Mouse (Mus musculus) right cerebral cortex, adult 18-20 months (tissue): ENCODE data around the gene Snx33.
"Not testable (repeated sequence)": the region's sequence is repeated elsewhere in the genome, so short reads cannot be mapped to it uniquely, and the experiment has no call there.

Source experiments
- DNase-seq: peaks from one replicate; pipeline ENCODE4 v3.0.0; 2022; ENCODE audit warnings: mixed read lengths

The Snx33 gene

GRCm38 (mm10) chr9:56925291-56926024, 2.7 kb downstream of the Snx33 start:
- no peak for DNase-seq

DNA sequence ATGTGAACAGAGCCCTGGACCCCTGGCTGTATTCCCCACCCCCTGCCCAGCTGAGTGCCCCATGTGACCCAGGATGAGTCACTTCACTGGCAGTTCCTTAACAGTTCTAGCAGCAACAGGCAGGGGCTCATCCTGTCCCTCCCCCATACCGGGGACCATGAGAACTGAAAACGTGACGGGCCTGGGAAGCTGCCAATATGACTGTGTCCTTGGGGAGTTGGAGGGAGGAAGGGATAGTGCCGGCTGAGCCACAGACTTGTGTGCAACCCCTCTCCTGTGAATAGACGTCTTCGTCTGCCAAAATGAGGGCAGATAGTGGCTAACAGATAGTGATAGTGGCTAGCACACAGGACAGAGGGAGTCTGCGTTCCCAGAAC, 3.5 kb downstream of the Snx33 start:
- peak; percentile 36 for DNase-seq

DNA sequence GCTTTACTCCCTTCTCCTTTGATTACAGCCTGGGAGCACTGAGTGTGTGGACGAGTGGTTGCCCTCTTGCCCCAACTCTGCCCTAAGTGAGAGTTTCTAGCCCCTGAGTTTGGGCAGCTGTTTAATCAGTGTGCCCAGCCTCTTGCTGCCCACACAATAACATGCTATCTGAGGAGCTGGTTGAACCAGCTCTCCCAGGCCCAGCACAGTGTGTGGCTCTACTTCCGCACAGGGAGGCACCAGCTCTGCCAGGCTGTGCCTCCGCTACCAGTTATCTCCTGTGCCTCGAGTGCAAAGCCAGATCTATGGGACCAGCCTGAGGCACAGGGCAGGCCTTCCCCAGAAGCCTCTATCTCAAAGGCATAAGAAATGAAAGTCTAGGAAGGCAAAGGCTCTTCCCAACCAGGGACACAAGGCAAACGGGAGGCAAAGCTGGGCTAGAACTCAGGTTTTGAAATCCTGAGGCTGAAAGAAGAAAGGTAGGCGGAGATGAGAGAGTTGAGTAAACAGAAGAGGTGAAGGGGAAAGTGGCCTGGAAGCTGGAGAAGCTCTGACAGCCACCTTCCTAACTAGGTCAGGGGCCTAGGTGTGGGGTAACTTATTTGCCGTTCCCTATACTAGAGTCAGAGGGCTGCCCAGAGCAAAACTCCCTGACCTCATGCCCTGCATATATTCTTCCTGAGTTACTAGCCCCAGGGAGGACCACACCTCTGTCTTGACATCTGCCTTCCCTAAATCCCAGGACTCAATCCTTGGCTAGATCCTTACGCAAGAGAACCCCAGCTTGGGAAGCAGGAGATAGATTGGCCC, 4.1 kb downstream of the Snx33 start:
- DNase-seq: no peak

DNA sequence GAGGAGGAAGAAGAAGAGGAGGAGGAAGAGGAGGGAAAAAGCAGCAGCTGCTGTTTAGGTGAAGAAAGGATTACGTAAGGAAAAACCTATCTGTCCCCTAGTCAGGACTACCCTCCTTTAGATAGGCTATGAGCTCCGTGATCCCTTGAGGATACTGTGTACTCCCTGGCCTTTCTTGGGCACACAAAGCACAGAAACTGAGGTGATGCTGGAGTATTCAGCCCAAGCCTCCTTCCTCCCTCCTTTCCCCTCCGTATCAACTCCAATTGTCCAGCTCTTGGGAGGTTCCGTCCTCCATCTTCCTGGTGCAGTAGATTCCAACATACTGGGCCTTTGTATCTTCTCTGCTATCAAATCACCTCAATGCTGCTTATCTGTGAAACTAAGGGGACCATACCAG, 5.4 kb downstream of the Snx33 start:
- DNase-seq: no peak

GRCm38 (mm10) chr9:56918466-56918865, 9.7 kb downstream of the Snx33 start:
- no peak for DNase-seq

DNA sequence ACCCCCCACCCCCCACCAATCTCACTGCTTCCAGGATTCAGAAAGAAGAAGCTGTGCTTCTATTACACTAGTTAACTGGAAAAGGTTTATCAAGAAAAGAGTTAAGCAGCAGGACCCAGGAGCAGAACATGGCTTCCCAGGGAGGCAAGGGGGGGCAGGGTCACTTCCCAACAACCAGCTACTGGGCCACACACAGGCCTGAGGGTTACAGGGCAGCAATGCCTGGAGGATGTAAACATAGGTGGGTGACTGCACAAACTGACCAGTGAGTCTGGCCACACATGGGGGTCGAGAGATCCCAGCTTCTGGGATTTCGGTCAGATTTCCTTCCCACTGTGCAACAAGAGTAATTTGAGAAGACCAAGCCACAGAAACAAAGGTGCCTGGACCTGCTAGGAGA, 11.0 kb downstream of the Snx33 start:
- no peak for DNase-seq

- DNase-seq: no peak
Observed at GRCm38 (mm10) chr9:56915695-56916410, 12.3 kb downstream of the Snx33 start.

GRCm38 (mm10) chr9:56915116-56915515, 13.1 kb downstream of the Snx33 start:
- DNase-seq: no peak

GRCm38 (mm10) chr9:56913991-56914390, 14.2 kb downstream of the Snx33 start:
- no peak for DNase-seq

DNA sequence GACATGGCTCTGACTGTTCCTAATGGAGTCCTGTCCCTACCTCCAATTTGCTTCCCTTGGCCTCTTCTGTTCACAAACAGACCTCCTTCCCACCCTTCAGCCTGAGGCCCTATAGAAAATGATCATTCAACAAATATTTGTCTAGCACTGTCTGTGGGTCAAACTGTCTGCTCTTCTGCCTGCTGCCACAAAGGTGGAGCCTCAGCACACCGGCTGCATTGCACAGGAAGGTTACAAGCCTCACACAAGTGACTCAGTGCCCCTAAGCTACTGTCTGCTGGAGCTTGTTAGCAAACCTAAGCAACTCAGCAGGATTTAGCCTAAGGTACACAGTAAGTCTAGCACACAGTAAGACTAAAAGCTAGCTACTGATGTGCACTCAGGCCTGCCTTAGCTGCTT, 17.2 kb downstream of the Snx33 start:
- no peak for DNase-seq

DNA sequence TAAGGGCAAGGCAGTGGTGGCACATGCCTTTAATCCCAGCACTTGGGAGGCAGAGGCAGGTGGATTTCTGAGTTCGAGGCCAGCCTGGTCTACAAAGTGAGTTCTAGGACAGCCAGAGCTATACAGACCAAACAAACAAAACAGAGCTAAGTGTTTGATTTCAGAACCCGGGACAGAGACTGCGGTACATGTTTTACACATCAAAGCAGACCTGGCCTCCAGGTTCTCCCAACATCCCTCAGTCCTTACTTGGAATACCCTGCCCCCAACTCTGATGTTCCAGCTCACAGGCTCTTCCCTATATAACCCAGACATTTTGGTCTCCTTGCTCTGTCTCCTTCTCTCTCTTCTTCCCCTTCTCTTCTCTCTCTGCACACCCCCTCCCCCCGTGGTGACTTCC, 18.2 kb downstream of the Snx33 start:
- DNase-seq: not testable (repeated sequence)

DNA sequence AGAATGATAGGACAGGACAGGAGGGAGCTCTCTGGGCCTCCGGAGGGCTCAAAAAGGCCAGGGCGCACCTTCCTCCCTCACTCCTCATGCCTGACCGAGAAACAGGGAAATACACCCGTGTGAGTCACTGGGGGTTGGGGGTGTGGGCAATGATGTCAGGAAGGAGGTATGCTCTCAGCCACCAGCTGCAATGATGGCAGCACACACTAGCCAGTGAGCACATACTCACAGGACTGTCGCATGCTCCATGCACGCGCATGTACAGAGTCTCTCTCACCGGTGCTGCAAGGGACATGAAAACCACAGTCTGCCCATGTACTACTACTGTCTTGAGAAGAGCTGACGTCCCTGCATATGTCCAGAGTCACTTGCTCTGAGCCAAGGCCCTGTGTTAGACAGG, 20.6 kb downstream of the Snx33 start:
- DNase-seq: no peak

- DNase-seq: no peak
Observed at GRCm38 (mm10) chr9:56903662-56904061, 24.5 kb downstream of the Snx33 start.

DNA sequence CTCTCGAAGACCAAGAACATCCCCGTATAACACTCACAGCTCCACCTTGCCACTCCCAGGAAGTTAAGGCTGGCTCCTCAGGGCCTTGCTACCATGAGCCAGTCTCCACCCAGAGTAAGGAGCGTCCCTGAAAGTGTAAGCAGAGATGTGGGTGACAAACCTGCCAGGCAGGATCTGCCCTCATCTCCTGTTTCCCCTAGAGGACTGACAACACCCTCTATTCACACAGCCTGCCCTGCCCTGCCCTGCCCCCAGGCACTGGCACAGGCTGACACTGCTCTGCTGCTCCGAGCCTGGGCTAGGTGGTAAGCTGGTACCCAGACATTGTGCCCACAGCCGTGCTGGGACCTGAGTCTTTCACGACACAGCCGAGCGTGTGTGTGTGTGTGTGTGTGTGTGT, 27.0 kb downstream of the Snx33 start:
- DNase-seq: peak; percentile 54

- DNase-seq: no peak
Observed at GRCm38 (mm10) chr9:56900571-56900970, 27.6 kb downstream of the Snx33 start.

DNA sequence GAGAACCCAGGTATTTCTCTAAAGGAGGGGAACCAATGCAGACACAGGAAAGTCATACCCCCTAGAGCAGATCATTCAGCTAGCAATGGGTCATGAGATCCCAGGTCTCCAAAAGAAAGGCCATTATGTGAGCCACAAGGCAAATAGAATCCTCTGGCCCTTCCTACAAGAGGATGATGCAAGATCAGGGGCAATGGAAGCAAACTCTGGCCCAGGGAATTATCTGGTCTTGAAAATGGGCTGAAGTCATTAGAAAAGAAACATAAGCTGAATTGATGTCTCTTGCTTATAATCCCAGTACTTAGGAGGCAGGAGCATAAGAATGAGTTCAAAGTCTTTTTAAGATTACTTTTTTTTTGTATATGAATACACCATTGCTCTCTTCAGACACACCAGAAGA, 28.1 kb downstream of the Snx33 start:
- DNase-seq: no peak

DNA sequence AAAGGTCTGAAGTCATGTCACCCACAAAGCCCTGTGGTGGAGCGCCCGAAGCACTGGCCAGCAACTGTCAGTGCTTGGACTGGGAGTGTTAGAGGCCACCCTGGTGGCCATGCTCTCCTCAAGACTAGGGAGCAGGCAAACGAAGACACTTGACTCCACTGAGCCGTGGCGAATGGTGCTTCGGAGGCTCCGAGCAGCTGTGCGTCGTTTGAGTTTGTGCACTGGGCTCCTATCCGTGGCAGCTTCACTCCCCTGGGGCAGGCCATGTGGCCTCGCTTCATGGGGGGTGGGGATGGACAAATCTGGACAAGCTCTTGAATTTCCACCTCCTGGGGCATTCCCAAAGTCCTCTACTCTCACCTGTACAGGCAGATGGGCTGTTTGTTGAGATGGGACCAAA, 28.8 kb downstream of the Snx33 start:
- DNase-seq: no peak

GRCm38 (mm10) chr9:56896779-56897178, 31.4 kb downstream of the Snx33 start:
- DNase-seq: no peak

GRCm38 (mm10) chr9:56894006-56894405, 34.2 kb downstream of the Snx33 start:
- DNase-seq: no peak

GRCm38 (mm10) chr9:56893313-56893712, 34.9 kb downstream of the Snx33 start:
- no peak for DNase-seq

DNA sequence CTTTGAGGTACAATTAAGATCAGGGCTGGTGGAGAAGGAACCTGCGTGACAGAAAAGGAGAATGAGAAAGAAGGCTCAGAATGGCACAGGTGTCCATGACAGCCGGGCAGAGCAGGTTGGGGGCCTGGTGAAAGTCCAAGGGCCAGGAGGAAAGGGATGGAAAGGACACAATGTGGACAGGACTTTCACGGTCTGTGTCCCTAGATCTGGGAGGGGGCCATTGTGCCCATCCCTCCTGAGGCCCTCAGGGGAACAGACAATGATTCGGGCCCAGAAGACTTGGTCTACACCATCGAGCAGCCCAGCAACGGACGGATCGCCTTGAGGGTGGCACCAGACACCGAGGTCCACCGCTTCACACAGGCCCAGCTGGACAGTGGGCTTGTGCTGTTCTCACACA, 36.1 kb downstream of the Snx33 start:
- no peak for DNase-seq

DNA sequence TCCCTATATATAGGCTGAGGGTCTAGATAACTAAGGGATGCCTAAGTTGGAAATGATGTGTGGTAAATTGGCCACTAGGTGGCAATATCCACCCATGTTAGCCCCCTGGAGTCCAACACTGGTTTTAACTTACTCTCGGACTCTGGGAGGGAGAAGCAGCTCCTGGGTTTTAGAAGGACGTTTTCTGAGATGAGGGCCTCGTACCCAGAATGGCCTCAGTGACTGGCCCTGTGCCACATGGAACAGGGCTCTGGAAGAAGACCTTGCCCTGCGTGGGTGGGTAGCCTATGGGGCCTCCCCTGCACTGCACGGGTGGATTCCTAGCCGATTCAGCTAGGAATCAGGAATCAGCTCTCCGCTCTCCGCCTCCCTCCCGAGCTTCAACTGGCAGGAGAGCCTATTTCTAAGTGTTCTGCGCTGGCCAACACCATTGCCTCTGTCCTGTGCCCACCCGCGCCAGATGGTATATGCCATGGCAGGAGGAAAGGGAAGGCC, 36.6 kb downstream of the Snx33 start:
- DNase-seq: peak; percentile 68

- DNase-seq: no peak
Observed at GRCm38 (mm10) chr9:56890522-56891250, 37.5 kb downstream of the Snx33 start.
